Mouse (Mus musculus) liver, embryonic 14.5 days (tissue): Measurements from ENCODE around the gene 4930467E23Rik. TPM values are rescaled to one million over a fixed set of nuclear protein-coding genes. Genes with fewer than 3 reads are reported as not detected.
"Not testable (repeated sequence)": the region's sequence is repeated elsewhere in the genome, so short reads cannot be mapped to it uniquely, and the experiment has no call there.

Experiments used
- ATAC-seq: fragments of 200-750 bp; cut with Nextera tagmentation; 2 replicates; pipeline ENCODE4 v1.8.0; 2017; ENCODE audit warnings: moderate number of reproducible peaks, mild to moderate bottlenecking, moderate library complexity; ENCODE audit not compliant: insufficient read depth
- DNase-seq, 3 experiments: peaks; one replicate each; pipeline ENCODE4 v3.0.0-alpha.2; 2012 to 2013; ENCODE audit warnings: low read depth in 3 of 3, low spot score in 3 of 3
- H3K27ac ChIP-seq: fragments of 300-500 bp; sonication (generic); 2 replicates; pipeline ENCODE4 v1.5.1; 2014; ENCODE audit warnings: moderate library complexity, mild to moderate bottlenecking, control low read depth, inconsistent platforms
- H3K27me3 ChIP-seq: fragments of 300-500 bp; sonication (generic); 2 replicates; pipeline ENCODE4 v1.6.1; 2014; ENCODE audit warnings: mild to moderate bottlenecking, low read length, moderate library complexity; ENCODE audit not compliant: control insufficient read depth, insufficient read depth
- H3K36me3 ChIP-seq: fragments of 300-500 bp; sonication (generic); replicated peaks from 2 replicates; pipeline ENCODE4 v1.6.1; 2014; ENCODE audit warnings: low read depth; ENCODE audit not compliant: control insufficient read depth, insufficient read depth
- H3K4me1 ChIP-seq, 2 experiments: fragments of 200-500 bp in 1 of 2; fragments of 300-500 bp in 1 of 2; sonication (generic) in 1 of 2; replicated peaks; 2 replicates each; pipeline ENCODE4 v1.6.1; 2012 to 2014; ENCODE audit warnings: antibody characterized with exemption in 1 of 2, inconsistent platforms in 1 of 2, low read length in 1 of 2; ENCODE audit not compliant: control insufficient read depth in 2 of 2, insufficient read depth in 2 of 2
- H3K4me2 ChIP-seq: fragments of 300-500 bp; sonication (generic); 2 replicates; pipeline ENCODE4 v1.6.1; 2014; ENCODE audit warnings: low read depth, mild to moderate bottlenecking, control low read depth, moderate library complexity
- H3K4me3 ChIP-seq, 2 experiments: fragments of 200-500 bp in 1 of 2; fragments of 300-500 bp in 1 of 2; sonication (generic) in 1 of 2; 2 replicates each; pipeline ENCODE4 v1.5.1; 2012 to 2014; ENCODE audit warnings: low read depth in 2 of 2, low read length in 2 of 2, mild to moderate bottlenecking in 2 of 2, control low read depth in 1 of 2, inconsistent platforms in 1 of 2, moderate library complexity in 1 of 2; ENCODE audit not compliant: insufficient read depth in 1 of 2
- H3K9ac ChIP-seq: fragments of 300-500 bp; sonication (generic); replicated peaks from 2 replicates; pipeline ENCODE4 v1.6.1; 2014; ENCODE audit warnings: mild to moderate bottlenecking, control low read depth, moderate library complexity
- H3K9me3 ChIP-seq: fragments of 300-500 bp; sonication (generic); 2 replicates; pipeline ENCODE4 v1.6.1; 2016; ENCODE audit warnings: low read length, mixed read lengths; ENCODE audit not compliant: control insufficient read depth
- WGBS: fragments of 180-500 bp; shearing (Covaris S2); extraction: QIAGEN DNeasy Blood & Tissue Kit; methylation state at CpG from one replicate; pipeline ENCODE4 v1.1.7; 2014; ENCODE audit not compliant: insufficient replicate concordance; 5-methylcytosine and 5-hydroxymethylcytosine counted together
- polyA plus RNA-seq, 2 experiments: library from polyadenylated mRNA; depleted of rRNA in 1 of 2; stranded (reverse) in 1 of 2; unstranded in 1 of 2; fragments of >200 nt; fragmentation: Nextera tagmentation in 1 of 2; extraction: Ambion mirVana in 1 of 2; gene quantifications; 2 replicates each; pipeline versions ENCODE4 v1.2.1 to v1.2.3; 2012 to 2014

4930467E23Rik gene
- polyA plus RNA-seq, 2 experiments, result not detected

DNA sequence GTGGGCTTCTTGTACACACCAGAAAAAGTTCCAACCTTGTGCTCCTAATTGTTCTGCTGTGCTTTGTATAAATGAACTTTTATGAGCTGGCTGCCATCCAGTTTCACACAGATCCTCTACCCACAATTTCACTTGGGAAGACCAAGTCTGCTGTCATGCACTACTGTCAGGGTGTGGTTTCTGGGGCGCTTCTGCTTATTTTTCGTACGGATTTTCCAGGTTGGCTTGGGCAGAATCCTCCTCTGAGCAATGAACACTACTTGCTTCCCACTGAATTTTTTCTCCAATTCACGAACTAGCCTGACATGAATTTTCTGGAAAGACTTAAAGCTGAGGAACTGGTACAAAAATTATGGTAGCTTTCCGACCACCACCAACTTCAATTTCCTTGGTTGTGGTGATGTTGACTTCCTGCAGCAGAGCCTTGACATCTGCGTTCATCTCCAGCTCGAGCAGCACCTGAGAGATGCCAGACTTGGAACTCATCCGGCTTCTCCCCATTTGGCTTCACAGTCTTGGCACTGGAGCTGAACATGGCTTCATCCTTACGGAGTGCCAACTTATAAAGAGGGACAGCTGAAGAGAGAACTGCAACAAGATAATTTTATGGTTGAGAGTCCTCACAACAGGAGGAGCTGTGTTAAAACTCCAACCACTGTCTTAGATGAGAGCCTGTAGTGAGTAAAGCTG lies 18.1 kb upstream of the 4930467E23Rik start:
- ATAC-seq, result not testable (repeated sequence)

GRCm38 (mm10) chr8:19712227-19712750 lies 17.1 kb upstream of the 4930467E23Rik start:
- H3K9ac ChIP-seq, DNase-seq, H3K27me3 ChIP-seq, H3K4me3 ChIP-seq, H3K4me2 ChIP-seq, H3K4me1 ChIP-seq, H3K27ac ChIP-seq, H3K36me3 ChIP-seq, H3K9me3 ChIP-seq, ATAC-seq: not testable (repeated sequence)
- WGBS, result 91% methylated on average over 2 of the region's 2 CpGs

More for the DNA sequence above, 18.1 kb upstream of the 4930467E23Rik start:
- not testable (repeated sequence) for H3K4me1 ChIP-seq, H3K27ac ChIP-seq, DNase-seq, H3K9ac ChIP-seq, H3K27me3 ChIP-seq, H3K9me3 ChIP-seq, H3K36me3 ChIP-seq, H3K4me3 ChIP-seq, H3K4me2 ChIP-seq
- 70% methylated on average over 5 of the region's 9 CpGs for WGBS

- not testable (repeated sequence) for H3K36me3 ChIP-seq, DNase-seq, H3K27ac ChIP-seq, H3K4me2 ChIP-seq, H3K27me3 ChIP-seq, H3K4me3 ChIP-seq, ATAC-seq, H3K9ac ChIP-seq, H3K4me1 ChIP-seq, H3K9me3 ChIP-seq
- WGBS, result 44% methylated on average over 4 of the region's 4 CpGs
Observed at GRCm38 (mm10) chr8:19712816-19713215, 16.6 kb upstream of the 4930467E23Rik start.

DNA sequence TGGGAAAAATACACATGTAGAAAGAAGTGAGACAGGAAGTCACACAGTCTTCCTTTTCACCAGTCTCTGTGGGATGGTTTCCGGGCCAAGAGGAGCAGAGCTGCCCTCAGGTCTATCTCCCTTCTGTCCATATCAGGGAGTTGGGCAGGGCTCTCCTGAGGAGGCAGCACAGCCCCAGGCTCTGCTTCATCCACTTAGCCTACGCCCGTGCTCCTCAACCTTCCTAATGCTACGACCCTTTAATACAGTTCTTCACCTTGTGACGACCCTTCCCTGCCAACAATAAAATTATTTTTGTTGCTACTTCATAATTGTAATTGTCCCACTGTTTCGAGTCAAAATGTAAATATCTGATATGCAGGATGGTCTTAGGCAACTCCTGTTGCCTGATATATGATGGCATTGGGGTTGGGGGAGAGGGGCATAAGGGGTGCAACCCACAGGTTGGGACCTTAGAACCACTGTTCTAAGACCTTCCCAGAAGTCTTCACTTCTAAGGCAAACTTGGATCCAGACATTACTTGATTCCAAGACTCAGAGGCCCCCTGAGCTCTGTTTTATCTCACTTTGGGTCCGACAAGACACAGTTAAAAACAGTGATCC lies 16.0 kb upstream of the 4930467E23Rik start:
- not testable (repeated sequence) for H3K36me3 ChIP-seq, H3K4me2 ChIP-seq, H3K9me3 ChIP-seq, H3K27ac ChIP-seq, H3K27me3 ChIP-seq, H3K4me3 ChIP-seq, H3K9ac ChIP-seq, H3K4me1 ChIP-seq, ATAC-seq, DNase-seq
- 59% methylated on average over 7 of the region's 7 CpGs for WGBS

DNA sequence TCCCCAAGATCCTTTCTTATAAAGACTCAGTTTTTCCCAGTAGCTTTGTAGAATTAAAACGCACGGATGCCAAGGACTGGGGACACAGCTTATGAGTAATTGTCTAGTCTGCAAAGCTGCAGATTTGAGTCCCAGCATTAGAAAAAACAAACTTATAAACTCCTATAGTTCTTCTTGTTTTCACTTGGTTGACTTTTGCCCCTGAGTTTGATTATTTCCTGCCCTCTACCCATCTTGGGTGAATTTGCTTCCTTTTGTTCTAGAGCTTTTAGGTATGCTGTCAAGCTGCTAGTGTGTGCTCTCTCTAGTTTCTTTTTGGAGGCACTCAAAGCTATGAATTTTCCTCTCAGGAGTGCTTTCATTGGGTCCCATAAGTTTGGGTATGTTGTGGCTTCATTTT lies 14.9 kb upstream of the 4930467E23Rik start:
- not testable (repeated sequence) for H3K9me3 ChIP-seq, ATAC-seq, H3K4me1 ChIP-seq, H3K4me3 ChIP-seq, H3K27me3 ChIP-seq, H3K27ac ChIP-seq, H3K4me2 ChIP-seq, DNase-seq, H3K36me3 ChIP-seq, H3K9ac ChIP-seq
- 71% methylated on average over 2 of the region's 2 CpGs for WGBS

DNA sequence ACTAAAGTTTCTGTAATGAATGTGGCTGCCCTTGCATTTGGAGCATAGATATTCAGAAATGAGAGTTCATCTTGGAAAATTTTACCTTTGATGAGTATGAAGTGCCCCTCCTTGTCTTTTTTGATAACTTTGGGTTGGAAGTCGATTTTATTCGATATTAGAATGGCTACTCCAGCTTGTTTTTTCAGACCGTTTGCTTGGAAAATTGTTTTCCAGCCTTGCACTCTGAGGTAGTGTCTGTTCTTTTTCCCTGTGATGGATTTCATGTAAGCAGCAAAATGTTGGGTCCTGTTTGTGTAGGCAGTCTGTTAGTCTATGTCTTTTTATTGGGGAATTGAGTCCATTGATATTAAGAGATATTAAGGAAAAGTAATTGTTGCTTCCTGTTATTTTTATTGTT lies 14.1 kb upstream of the 4930467E23Rik start:
- H3K27me3 ChIP-seq, H3K4me3 ChIP-seq, ATAC-seq, H3K27ac ChIP-seq, H3K4me1 ChIP-seq, H3K4me2 ChIP-seq, H3K9ac ChIP-seq, H3K9me3 ChIP-seq, H3K36me3 ChIP-seq, DNase-seq: not testable (repeated sequence)
- 53% methylated on average over 3 of the region's 3 CpGs for WGBS

GRCm38 (mm10) chr8:19717851-19718250 lies 11.5 kb upstream of the 4930467E23Rik start:
- H3K36me3 ChIP-seq, H3K4me2 ChIP-seq, H3K4me1 ChIP-seq, H3K27ac ChIP-seq, H3K4me3 ChIP-seq, ATAC-seq, H3K9ac ChIP-seq, H3K27me3 ChIP-seq, DNase-seq, H3K9me3 ChIP-seq: not testable (repeated sequence)
- 81% methylated on average over 3 of the region's 3 CpGs for WGBS

- DNase-seq, H3K9ac ChIP-seq, ATAC-seq, H3K9me3 ChIP-seq, H3K27ac ChIP-seq, H3K4me1 ChIP-seq, H3K4me3 ChIP-seq, H3K36me3 ChIP-seq, H3K27me3 ChIP-seq, H3K4me2 ChIP-seq: not testable (repeated sequence)
- WGBS, result 40% methylated on average over 3 of the region's 3 CpGs
Observed at GRCm38 (mm10) chr8:19719513-19719912, 9.9 kb upstream of the 4930467E23Rik start.
